Mouse (Mus musculus): ENCODE measurements at regions not wholly inside any gene's neighbourhood (a gene's known extent, or its start where the extent isn't known, plus 50 kb on each side); places are given as distances from the start of the nearest gene placed in this dataset.
A peak's percentile ranks its signal among the peaks of the same experiment; 100 is the strongest.
"Not testable (repeated sequence)": the region's sequence is repeated elsewhere in the genome, so short reads cannot be mapped to it uniquely, and the experiment has no call there.

- no peak for DNase-seq
Measured at GRCm38 (mm10) chr14:37571971-37572370, 436.9 kb upstream of the Ghitm start.

GRCm38 (mm10) chr14:37558258-37558657 lies 423.2 kb upstream of the Ghitm start:
- no peak for DNase-seq

GRCm38 (mm10) chr14:37523616-37524015 lies 388.5 kb upstream of the Ghitm start:
- DNase-seq: no peak

GRCm38 (mm10) chr14:37520631-37521030 lies 385.6 kb upstream of the Ghitm start:
- not testable (repeated sequence) for DNase-seq

GRCm38 (mm10) chr14:37505314-37505713 lies 370.2 kb upstream of the Ghitm start:
- no peak for DNase-seq

- no peak for DNase-seq
Measured at GRCm38 (mm10) chr14:37490711-37491110, 355.6 kb upstream of the Ghitm start.

- DNase-seq: no peak
Measured at GRCm38 (mm10) chr14:37485292-37485691, 350.2 kb upstream of the Ghitm start.

GRCm38 (mm10) chr14:37477599-37477998 lies 342.5 kb upstream of the Ghitm start:
- no peak for DNase-seq

- no peak for DNase-seq
Measured at GRCm38 (mm10) chr14:37468711-37469110, 333.6 kb upstream of the Ghitm start.

GRCm38 (mm10) chr14:37440874-37441273 lies 305.8 kb upstream of the Ghitm start:
- DNase-seq: peak; percentile 8

GRCm38 (mm10) chr14:37430656-37431055 lies 295.6 kb upstream of the Ghitm start:
- DNase-seq: no peak

GRCm38 (mm10) chr14:37425506-37425905 lies 290.4 kb upstream of the Ghitm start:
- no peak for DNase-seq

- DNase-seq: no peak
Measured at GRCm38 (mm10) chr14:37421566-37421965, 286.5 kb upstream of the Ghitm start.

- not testable (repeated sequence) for DNase-seq
Measured at GRCm38 (mm10) chr14:37412583-37412982, 277.5 kb upstream of the Ghitm start.

- DNase-seq: no peak
Measured at GRCm38 (mm10) chr14:37371972-37372371, 236.9 kb upstream of the Ghitm start.

- DNase-seq: no peak
Measured at GRCm38 (mm10) chr14:37361896-37362295, 226.8 kb upstream of the Ghitm start.

- peak; percentile 79 for DNase-seq
Measured at GRCm38 (mm10) chr14:37355968-37356704, 221.1 kb upstream of the Ghitm start.

GRCm38 (mm10) chr14:37323392-37323791 lies 188.3 kb upstream of the Ghitm start:
- no peak for DNase-seq

GRCm38 (mm10) chr14:37315239-37315895 lies 180.3 kb upstream of the Ghitm start:
- DNase-seq: no peak

- DNase-seq: no peak
Measured at GRCm38 (mm10) chr14:37313906-37314305, 178.8 kb upstream of the Ghitm start.

- DNase-seq: no peak
Measured at GRCm38 (mm10) chr14:37312887-37313286, 177.8 kb upstream of the Ghitm start.

GRCm38 (mm10) chr14:37306622-37307274 lies 171.7 kb upstream of the Ghitm start:
- DNase-seq: no peak

- DNase-seq: no peak
Measured at GRCm38 (mm10) chr14:37298631-37299030, 163.6 kb upstream of the Ghitm start.
